Comparison of ENCODE assay signal across 15 mouse cellular contexts in genomic region chr19:37553376-37554265, GRCm38 (mm10). TPM values are rescaled to one million over a fixed set of nuclear protein-coding genes. Genes with fewer than 3 reads are reported as not detected.
DNase-seq lines count a peak whose midpoint lies in the region; ATAC-seq and TF ChIP-seq lines count a peak whose summit lies in the region.
"Had no signal": no experiment of that assay in that cellular context is flagged by ENCODE, and none has a peak within 500 bp of the region (broad histone marks: within the 10 kb centered on the region; RNA-seq: fewer than 3 reads in every experiment).

No protein-coding gene starts in this region.

- peaks cover 6% of the 10 kb centered on the region; the same call in 1 of the 2 replicates for H3K4me1 ChIP-seq in heart, embryonic 11.5 days (ENCODE audit: control insufficient read depth, insufficient read depth, low read length)
- peaks cover 62% of the 10 kb centered on the region for H3K4me1 ChIP-seq in liver, postnatal 0 days (ENCODE audit: insufficient read depth)
- peaks cover 4% of the 10 kb centered on the region; the same call in 1 of the 2 replicates for H3K4me1 ChIP-seq in hindbrain, embryonic 16.5 days (ENCODE audit: control insufficient read depth, insufficient read depth, low read depth, low read length)

- no peak overlapping the region for H3K9ac ChIP-seq in heart, embryonic 11.5 days (ENCODE audit: low read depth, low read length)
- H3K9ac ChIP-seq in liver, postnatal 0 days (replicated peaks): peak overlapping the region; percentile 23; the same call in 1 of the 2 replicates
- H3K9ac ChIP-seq in hindbrain, embryonic 16.5 days (ENCODE audit: low read depth, low read length): no peak overlapping the region
- H3K9ac ChIP-seq: hindbrain, embryonic 13.5 days; limb, embryonic 15.5 days; neural tube, embryonic 13.5 days had no signal

- TF ChIP-seq CTCF in liver, postnatal 0 days (IDR thresholded peaks at IDR 0.05; ENCODE audit: low read depth): no peak

- ATAC-seq in heart, embryonic 11.5 days (replicated peaks; ENCODE audit: insufficient number of reproducible peaks, low FRiP score, low TSS enrichment): no peak
- no peak for ATAC-seq in liver, postnatal 0 days
- ATAC-seq in hindbrain, embryonic 16.5 days: no peak

- no peaks in the 10 kb centered on the region for H3K36me3 ChIP-seq in heart, embryonic 11.5 days (ENCODE audit: control insufficient read depth, insufficient read depth, low read length)
- H3K36me3 ChIP-seq in liver, postnatal 0 days (replicated peaks; ENCODE audit: insufficient read depth, low read length): no peaks in the 10 kb centered on the region
- no peaks in the 10 kb centered on the region for H3K36me3 ChIP-seq in hindbrain, embryonic 16.5 days (ENCODE audit: control insufficient read depth, insufficient read depth, low read length)
- H3K36me3 ChIP-seq: hindbrain, embryonic 13.5 days; limb, embryonic 15.5 days; midbrain, embryonic 10.5 days; neural tube, embryonic 13.5 days had no signal

- H3K27ac ChIP-seq in heart, embryonic 11.5 days (ENCODE audit: low read depth, low read length): no peak overlapping the region
- H3K27ac ChIP-seq in liver, postnatal 0 days (ENCODE audit: low read depth): peak overlapping the region; percentile 81
- no peak overlapping the region for H3K27ac ChIP-seq in hindbrain, embryonic 16.5 days (ENCODE audit: low read depth, low read length)
- H3K27ac ChIP-seq: hindbrain, embryonic 13.5 days; limb, embryonic 15.5 days; midbrain, embryonic 10.5 days; neural tube, embryonic 13.5 days had no signal

- TF ChIP-seq EP300 in liver, postnatal 0 days (IDR thresholded peaks at IDR 0.05; ENCODE audit: low read depth): no peak

- 85% methylated on average over 11 of the region's 11 CpGs for whole genome bisulfite sequencing in heart, embryonic 11.5 days (ENCODE audit: insufficient replicate concordance)
- WGBS in liver, postnatal 0 days (ENCODE audit: insufficient replicate concordance): 49% methylated on average over 11 of the region's 11 CpGs
- WGBS in hindbrain, embryonic 16.5 days: 84% methylated on average over 11 of the region's 11 CpGs

- no peaks in the 10 kb centered on the region for H3K9me3 ChIP-seq in heart, embryonic 11.5 days (replicated peaks; ENCODE audit: control insufficient read depth, low read length)
- H3K9me3 ChIP-seq in liver, postnatal 0 days (ENCODE audit: low read length): no peaks in the 10 kb centered on the region
- H3K9me3 ChIP-seq in hindbrain, embryonic 16.5 days (ENCODE audit: control insufficient read depth, low read length): no peaks in the 10 kb centered on the region
- H3K9me3 ChIP-seq: hindbrain, embryonic 13.5 days; limb, embryonic 15.5 days; midbrain, embryonic 10.5 days; neural tube, embryonic 13.5 days had no signal

- DNase-seq in heart, adult 11 months: peak; percentile 50
- peak; percentile 52 for DNase-seq in CD4-positive helper T cell, adult 2 months (ENCODE audit: low read depth, low spot score)
- DNase-seq in induced T-regulatory cell, adult 2 months (ENCODE audit: low read depth): peak; percentile 65
- DNase-seq in liver, postnatal 0 days: no peak
- DNase-seq in right cerebral cortex, postnatal 4 days: no peak
- no peak for DNase-seq in Muller cell, postnatal 12 days (ENCODE audit: inconsistent ontology term)
- DNase-seq: adrenal gland, postnatal 36 days; cerebellum, adult 9-10 months; layer of hippocampus, adult 9-11 months had no signal

- H3K4me2 ChIP-seq in heart, embryonic 11.5 days: no peak overlapping the region
- peak overlapping the region; percentile 86 for H3K4me2 ChIP-seq in liver, postnatal 0 days (ENCODE audit: low read depth, low read length)
- no peak overlapping the region for H3K4me2 ChIP-seq in hindbrain, embryonic 16.5 days (ENCODE audit: low read length)
- H3K4me2 ChIP-seq: hindbrain, embryonic 13.5 days; limb, embryonic 15.5 days; neural tube, embryonic 13.5 days had no signal

- H3K27me3 ChIP-seq in heart, embryonic 11.5 days (ENCODE audit: control insufficient read depth, insufficient read depth, low read length): no peaks in the 10 kb centered on the region
- H3K27me3 ChIP-seq in liver, postnatal 0 days (ENCODE audit: insufficient read depth, low read length): no peaks in the 10 kb centered on the region
- peaks cover 3% of the 10 kb centered on the region; the same call in 1 of the 2 replicates for H3K27me3 ChIP-seq in hindbrain, embryonic 16.5 days (replicated peaks; ENCODE audit: control insufficient read depth, insufficient read depth, low read length)

- H3K4me3 ChIP-seq in heart, embryonic 11.5 days (ENCODE audit: low read depth, low read length): no peak overlapping the region
- H3K4me3 ChIP-seq in liver, postnatal 0 days (ENCODE audit: low read depth, low read length): peak overlapping the region; percentile 21
- no peak overlapping the region for H3K4me3 ChIP-seq in hindbrain, embryonic 16.5 days (ENCODE audit: low read length)
- H3K4me3 ChIP-seq: hindbrain, embryonic 13.5 days; limb, embryonic 15.5 days; midbrain, embryonic 10.5 days; neural tube, embryonic 13.5 days had no signal

RNA-seq across cellular contexts. Expression of gene Exoc6, which starts 3.4 kb away (rescaled TPM):
- polyA plus RNA-seq in heart, embryonic 11.5 days (2014; fragmentation: Nextera tagmentation; extraction: Ambion mirVana): 22.3 TPM in 2 replicates
- polyA plus RNA-seq in liver, postnatal 0 days (2015; fragmentation: Nextera tagmentation; extraction: Ambion mirVana): 15.2 and 18.9 TPM in 2 replicates
- polyA plus RNA-seq in hindbrain, embryonic 16.5 days (2015; fragmentation: Nextera tagmentation; extraction: Ambion mirVana): 21.7 and 22.5 TPM in 2 replicates

Comparison
In these comparisons a context has a peak if more than half of its experiments do, and no peak if none do; other contexts are left out.
1. DNase-seq: peak in heart, adult 11 months (single experiment), CD4-positive helper T cell, adult 2 months (single experiment) and induced T-regulatory cell, adult 2 months (single experiment); none in liver, postnatal 0 days (single experiment), right cerebral cortex, postnatal 4 days (single experiment) and Muller cell, postnatal 12 days (single experiment).